12 mouse cellular contexts compared by ENCODE assay signal in the genomic region with DNA sequence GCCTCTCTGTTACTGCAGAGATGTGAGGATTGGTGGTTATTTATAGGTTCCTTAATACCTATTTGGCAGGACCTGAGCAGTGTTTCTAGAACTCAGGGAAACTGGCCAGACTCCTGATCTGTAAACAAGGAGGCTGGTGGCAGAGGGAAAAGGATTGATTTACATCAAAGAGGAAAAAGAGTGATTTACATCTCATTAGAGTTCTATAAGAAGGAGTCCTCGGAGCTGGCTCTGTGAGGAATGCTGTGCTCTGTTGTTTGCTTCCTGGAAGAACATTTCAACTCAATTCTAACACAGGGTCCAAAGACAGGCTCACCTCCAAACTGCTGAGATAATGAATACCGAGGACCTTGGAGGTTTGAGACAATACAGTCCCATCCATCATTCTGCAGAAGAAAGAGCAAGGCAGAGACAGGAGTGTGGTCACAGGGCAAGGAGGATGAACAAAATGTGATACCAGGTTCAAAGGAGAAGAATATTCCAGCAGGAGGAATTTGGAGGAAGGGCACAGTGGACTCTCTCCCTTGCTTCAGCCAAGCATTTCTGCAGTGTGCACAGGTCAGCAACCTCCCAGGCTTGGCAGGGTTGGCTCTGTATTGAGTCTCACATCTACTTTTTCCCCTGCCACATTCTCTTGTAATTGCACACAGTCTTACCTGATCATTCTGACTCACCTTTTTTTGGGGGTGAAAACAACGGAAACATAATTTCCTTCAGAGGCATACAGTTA.
DNase-seq lines count a peak whose midpoint lies in the region; ATAC-seq lines count a peak whose summit lies in the region.
"Had no signal": no experiment of that assay in that cellular context is flagged by ENCODE, and none has a peak within 500 bp of the region (broad histone marks: within the 10 kb centered on the region; RNA-seq: fewer than 3 reads in every experiment).

No protein-coding gene starts in this region.

- H3K9ac ChIP-seq in embryonic facial prominence, embryonic 14.5 days (ENCODE audit: low read depth, low read length), result no peak overlapping the region
- H3K9ac ChIP-seq in midbrain, embryonic 11.5 days (ENCODE audit: low read length), result no peak overlapping the region
- H3K9ac ChIP-seq: heart, embryonic 13.5 days; liver, embryonic 15.5 days had no signal

- no peaks in the 10 kb centered on the region for H3K36me3 ChIP-seq in embryonic facial prominence, embryonic 14.5 days (ENCODE audit: control insufficient read depth, insufficient read depth, low read length)
- H3K36me3 ChIP-seq in embryonic facial prominence, embryonic 10.5 days (replicated peaks), result no peaks in the 10 kb centered on the region
- H3K36me3 ChIP-seq in midbrain, embryonic 11.5 days (ENCODE audit: control insufficient read depth, insufficient read depth, low read length), result no peaks in the 10 kb centered on the region
- no peaks in the 10 kb centered on the region for H3K36me3 ChIP-seq in midbrain, embryonic 10.5 days
- H3K36me3 ChIP-seq: heart, embryonic 13.5 days; liver, embryonic 15.5 days had no signal

- DNase-seq in embryonic facial prominence, embryonic 14.5 days (ENCODE audit: low spot score), result peak; percentile 51
- no peak for DNase-seq in embryonic facial prominence, embryonic 10.5 days (ENCODE audit: low spot score)
- DNase-seq in midbrain, embryonic 11.5 days (ENCODE audit: low spot score, missing footprints), result no peak
- DNase-seq in midbrain, embryonic 10.5 days (ENCODE audit: low spot score), result no peak
- peak; percentile 65 for DNase-seq in kidney, adult 9 months
- peak; percentile 34 for DNase-seq in skeletal muscle tissue, adult 2 months (ENCODE audit: low read depth, low spot score)
- DNase-seq in lung, postnatal 4 days, result no peak
- DNase-seq in spleen, postnatal 14 days (ENCODE audit: low spot score in 2 of 2), result no peak
- DNase-seq: cerebellum, adult 11 months; retina, postnatal 1 day had no signal

- H3K4me3 ChIP-seq in embryonic facial prominence, embryonic 14.5 days (ENCODE audit: low read depth, low read length), result no peak overlapping the region
- H3K4me3 ChIP-seq in embryonic facial prominence, embryonic 10.5 days, result no peak overlapping the region
- no peak overlapping the region for H3K4me3 ChIP-seq in midbrain, embryonic 11.5 days (ENCODE audit: low read depth, low read length)
- no peak overlapping the region for H3K4me3 ChIP-seq in midbrain, embryonic 10.5 days
- H3K4me3 ChIP-seq: heart, embryonic 13.5 days; liver, embryonic 15.5 days had no signal

- 39% methylated on average over 3 of the region's 3 CpGs for WGBS in embryonic facial prominence, embryonic 14.5 days
- WGBS in embryonic facial prominence, embryonic 10.5 days, result 46% methylated on average over 3 of the region's 3 CpGs
- WGBS in midbrain, embryonic 11.5 days, result 29% methylated on average over 3 of the region's 3 CpGs
- 30% methylated on average over 3 of the region's 3 CpGs for WGBS in midbrain, embryonic 10.5 days

- no peak overlapping the region for H3K4me2 ChIP-seq in embryonic facial prominence, embryonic 14.5 days (ENCODE audit: low read depth, low read length)
- H3K4me2 ChIP-seq in midbrain, embryonic 11.5 days, result no peak overlapping the region
- H3K4me2 ChIP-seq: heart, embryonic 13.5 days; liver, embryonic 15.5 days had no signal

- ATAC-seq in embryonic facial prominence, embryonic 14.5 days (ENCODE audit: low read depth), result 0 out of 2 replicates have a peak, but pooled peaks have one; percentile 44
- ATAC-seq in midbrain, embryonic 11.5 days (ENCODE audit: low FRiP score), result peak; percentile 54

- no peak overlapping the region for H3K27ac ChIP-seq in embryonic facial prominence, embryonic 14.5 days (replicated peaks; ENCODE audit: low read depth, low read length)
- no peak overlapping the region for H3K27ac ChIP-seq in embryonic facial prominence, embryonic 10.5 days (replicated peaks)
- H3K27ac ChIP-seq in midbrain, embryonic 11.5 days (ENCODE audit: low read depth, low read length), result no peak overlapping the region
- H3K27ac ChIP-seq in midbrain, embryonic 10.5 days (replicated peaks), result no peak overlapping the region
- H3K27ac ChIP-seq: heart, embryonic 13.5 days; liver, embryonic 15.5 days had no signal

- no peaks in the 10 kb centered on the region for H3K4me1 ChIP-seq in embryonic facial prominence, embryonic 14.5 days (ENCODE audit: control insufficient read depth, insufficient read depth, low read length)
- H3K4me1 ChIP-seq in embryonic facial prominence, embryonic 10.5 days, result no peaks in the 10 kb centered on the region
- H3K4me1 ChIP-seq in midbrain, embryonic 11.5 days (ENCODE audit: control insufficient read depth, insufficient read depth, low read length), result no peaks in the 10 kb centered on the region; the same call in 1 of the 2 replicates
- H3K4me1 ChIP-seq in midbrain, embryonic 10.5 days, result peaks cover 8% of the 10 kb centered on the region
- H3K4me1 ChIP-seq: liver, embryonic 15.5 days had no signal

- no peaks in the 10 kb centered on the region for H3K27me3 ChIP-seq in embryonic facial prominence, embryonic 14.5 days (replicated peaks; ENCODE audit: control insufficient read depth, insufficient read depth, low read length)
- H3K27me3 ChIP-seq in embryonic facial prominence, embryonic 10.5 days (replicated peaks; ENCODE audit: low read depth, poor library complexity, severe bottlenecking), result no peaks in the 10 kb centered on the region
- no peaks in the 10 kb centered on the region for H3K27me3 ChIP-seq in midbrain, embryonic 11.5 days (ENCODE audit: control insufficient read depth, insufficient read depth, low read length)
- no peaks in the 10 kb centered on the region for H3K27me3 ChIP-seq in midbrain, embryonic 10.5 days (ENCODE audit: low read depth, poor library complexity, severe bottlenecking)
- H3K27me3 ChIP-seq: heart, embryonic 13.5 days; liver, embryonic 15.5 days had no signal

- H3K9me3 ChIP-seq in embryonic facial prominence, embryonic 14.5 days (ENCODE audit: control insufficient read depth, low read length), result no peaks in the 10 kb centered on the region
- no peaks in the 10 kb centered on the region for H3K9me3 ChIP-seq in embryonic facial prominence, embryonic 10.5 days
- H3K9me3 ChIP-seq in midbrain, embryonic 11.5 days (ENCODE audit: control insufficient read depth, low read length), result no peaks in the 10 kb centered on the region
- no peaks in the 10 kb centered on the region for H3K9me3 ChIP-seq in midbrain, embryonic 10.5 days (replicated peaks)
- H3K9me3 ChIP-seq: heart, embryonic 13.5 days; liver, embryonic 15.5 days had no signal

Comparison
In these comparisons a context has a peak if more than half of its experiments do, and no peak if none do; other contexts are left out.
1. DNase-seq: peak in embryonic facial prominence, embryonic 14.5 days (single experiment), kidney, adult 9 months (single experiment) and skeletal muscle tissue, adult 2 months (single experiment); none in embryonic facial prominence, embryonic 10.5 days (single experiment), midbrain, embryonic 11.5 days (single experiment), midbrain, embryonic 10.5 days (single experiment), lung, postnatal 4 days (0 of 2) and spleen, postnatal 14 days (0 of 2).